Mouse (Mus musculus) neural tube, embryonic 10.5 days (tissue): ENCODE measurements around the gene Mrgprh.

Experiments
- DNase-seq: peaks from one replicate; pipeline ENCODE4 v3.0.0-alpha.2; 2017; ENCODE audit warnings: low spot score; ENCODE audit errors: extremely low spot score

Mrgprh gene

GRCm38 (mm10) chr17:12915881-12916583, 40.2 kb downstream of the Mrgprh start, which contains the start of gene Mrpl18:
Mrpl18 (minus strand) TSS chr17:12916345.
- peak; percentile 99 for DNase-seq

- DNase-seq = no peak
These were observed 41.0 kb downstream of the Mrgprh start for GRCm38 (mm10) chr17:12916588-12917380.

- no peak for DNase-seq
These were observed 45.2 kb downstream of the Mrgprh start for GRCm38 (mm10) chr17:12921073-12921472.

GRCm38 (mm10) chr17:12925001-12925400, 49.2 kb downstream of the Mrgprh start:
- no peak for DNase-seq

GRCm38 (mm10) chr17:12925703-12926180, 49.9 kb downstream of the Mrgprh start:
- DNase-seq = no peak
